Mouse (Mus musculus): ENCODE data around the gene Col16a1. TPM values are rescaled to one million over a fixed set of nuclear protein-coding genes. Genes with fewer than 3 reads are reported as not detected.

The Col16a1 gene
- polyA plus RNA-seq, 2 experiments = 153 to 284 TPM

DNA sequence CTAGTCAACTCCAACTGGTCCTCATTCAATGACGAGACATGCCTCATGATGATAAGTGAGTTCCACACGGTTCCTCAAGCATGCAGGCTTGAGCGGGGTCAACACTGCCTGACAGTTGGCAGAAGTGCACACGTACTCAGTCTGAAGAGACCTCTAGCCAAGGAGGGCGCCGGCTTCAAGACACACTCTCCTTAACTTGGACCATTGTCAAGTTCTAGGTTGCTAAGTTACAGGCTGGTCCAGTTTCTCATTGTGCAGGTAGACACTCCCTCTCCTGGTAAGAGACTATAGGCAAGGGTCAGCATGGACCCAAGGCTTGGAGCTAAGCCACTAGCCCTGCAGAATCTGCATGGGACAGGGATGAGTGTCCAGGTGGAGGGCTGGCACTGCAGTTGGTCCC is 77.5 kb downstream of the Col16a1 start:
- H3K4me3 ChIP-seq (replicated peaks; ENCODE audit: low read length) = no peak overlapping the region
- TF ChIP-seq POLR2A (IDR thresholded peaks at IDR 0.05; ENCODE audit: borderline replicate concordance, extremely low read depth, insufficient read depth, insufficient read length) = no peak
- no peaks in the 10 kb centered on the region for H3K9me3 ChIP-seq (ENCODE audit: control insufficient read depth, low read length)
- 90% methylated on average over 6 of the region's 6 CpGs for WGBS
- H3K9ac ChIP-seq (ENCODE audit: low read depth, low read length, severe bottlenecking) = no peak overlapping the region
- ATAC-seq (ENCODE audit: low FRiP score, low read depth) = no peak
- H3K4me2 ChIP-seq (replicated peaks; ENCODE audit: low read depth, low read length, severe bottlenecking) = no peak overlapping the region
- H3K27ac ChIP-seq (replicated peaks; ENCODE audit: low read depth, low read length) = no peak overlapping the region
- no peaks in the 10 kb centered on the region for H3K27me3 ChIP-seq (ENCODE audit: control insufficient read depth, insufficient read depth, low read length)
- H3K36me3 ChIP-seq (ENCODE audit: control insufficient read depth, insufficient read depth, low read length) = peaks cover 73% of the 10 kb centered on the region
- H3K4me1 ChIP-seq (ENCODE audit: control insufficient read depth, insufficient read depth, low read length) = no peaks in the 10 kb centered on the region
- no peak for DNase-seq (ENCODE audit: low spot score)

DNA sequence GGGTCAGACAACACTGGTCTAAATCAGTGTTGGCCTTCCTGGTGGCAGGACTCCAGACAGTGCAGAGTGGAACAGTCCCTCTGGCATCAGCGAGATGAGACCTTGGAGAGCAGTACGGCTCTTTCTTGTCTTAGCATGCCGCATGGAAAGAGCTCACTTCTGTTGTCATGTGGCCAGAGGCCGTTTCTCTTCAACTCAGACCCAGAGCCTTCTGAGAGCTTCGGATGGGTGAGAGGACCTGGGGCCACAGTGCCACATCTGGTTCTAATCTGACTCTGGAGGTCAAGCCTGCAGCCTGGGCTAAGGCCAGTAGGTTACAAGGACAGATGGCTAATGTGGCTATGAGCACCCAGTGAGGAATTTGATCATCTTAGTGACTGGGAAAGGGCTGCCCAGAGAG is 78.3 kb downstream of the Col16a1 start:
- Histone ChIP-seq H3K36me3 (ENCODE audit: control insufficient read depth, insufficient read depth, low read length) (peaks cover 67% of the 10 kb centered on the region), H3K4me1 (ENCODE audit: control insufficient read depth, insufficient read depth, low read length) (no peaks in the 10 kb centered on the region)
- WGBS = 42% methylated on average over 5 of the region's 5 CpGs

DNA sequence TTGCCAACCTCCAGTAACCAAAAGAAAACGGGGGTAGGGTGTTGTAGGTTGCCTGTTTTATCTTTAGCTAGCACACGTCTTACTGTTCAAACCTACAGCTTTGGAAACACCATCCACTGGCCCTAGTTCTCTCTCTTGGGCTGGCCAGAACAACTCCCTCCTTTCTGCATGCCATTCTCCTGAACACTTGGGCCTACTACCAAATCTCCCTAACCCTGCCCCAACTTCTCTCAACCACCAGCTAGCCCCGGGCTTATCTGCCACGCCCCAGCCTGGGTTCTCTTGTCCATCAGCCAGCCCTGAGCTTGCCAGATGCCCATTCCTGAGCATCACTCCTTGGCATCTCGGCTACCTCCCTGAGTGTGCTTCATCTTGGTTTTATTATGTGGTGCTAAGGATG is 81.3 kb downstream of the Col16a1 start:
- H3K27me3 ChIP-seq (ENCODE audit: control insufficient read depth, insufficient read depth, low read length) = no peaks in the 10 kb centered on the region
- no peaks in the 10 kb centered on the region for H3K9me3 ChIP-seq (ENCODE audit: control insufficient read depth, low read length)
- no peak overlapping the region for H3K27ac ChIP-seq (replicated peaks; ENCODE audit: low read depth, low read length)
- H3K36me3 ChIP-seq (ENCODE audit: control insufficient read depth, insufficient read depth, low read length) = peaks cover 41% of the 10 kb centered on the region
- 87% methylated on average over 5 of the region's 5 CpGs for WGBS
- no peak for DNase-seq (ENCODE audit: low spot score)
- H3K4me1 ChIP-seq (ENCODE audit: control insufficient read depth, insufficient read depth, low read length) = no peaks in the 10 kb centered on the region
- no peak overlapping the region for H3K4me3 ChIP-seq (replicated peaks; ENCODE audit: low read length)
- TF ChIP-seq POLR2A (IDR thresholded peaks at IDR 0.05; ENCODE audit: borderline replicate concordance, extremely low read depth, insufficient read depth, insufficient read length) = no peak
- ATAC-seq (ENCODE audit: low FRiP score, low read depth) = no peak
- H3K4me2 ChIP-seq (replicated peaks; ENCODE audit: low read depth, low read length, severe bottlenecking) = no peak overlapping the region
- no peak overlapping the region for H3K9ac ChIP-seq (ENCODE audit: low read depth, low read length, severe bottlenecking)

More for the DNA sequence above, 78.3 kb downstream of the Col16a1 start:
- H3K27ac ChIP-seq (replicated peaks; ENCODE audit: low read depth, low read length) = no peak overlapping the region
- ATAC-seq (ENCODE audit: low FRiP score, low read depth) (no peak), DNase-seq (ENCODE audit: low spot score) (no peak)
- no peak for TF ChIP-seq POLR2A (IDR thresholded peaks at IDR 0.05; ENCODE audit: borderline replicate concordance, extremely low read depth, insufficient read depth, insufficient read length)
- H3K4me2 ChIP-seq (replicated peaks; ENCODE audit: low read depth, low read length, severe bottlenecking) = no peak overlapping the region
- H3K27me3 ChIP-seq (ENCODE audit: control insufficient read depth, insufficient read depth, low read length) = no peaks in the 10 kb centered on the region
- no peak overlapping the region for H3K4me3 ChIP-seq (replicated peaks; ENCODE audit: low read length)
- no peaks in the 10 kb centered on the region for H3K9me3 ChIP-seq (ENCODE audit: control insufficient read depth, low read length)
- no peak overlapping the region for H3K9ac ChIP-seq (ENCODE audit: low read depth, low read length, severe bottlenecking)

DNA sequence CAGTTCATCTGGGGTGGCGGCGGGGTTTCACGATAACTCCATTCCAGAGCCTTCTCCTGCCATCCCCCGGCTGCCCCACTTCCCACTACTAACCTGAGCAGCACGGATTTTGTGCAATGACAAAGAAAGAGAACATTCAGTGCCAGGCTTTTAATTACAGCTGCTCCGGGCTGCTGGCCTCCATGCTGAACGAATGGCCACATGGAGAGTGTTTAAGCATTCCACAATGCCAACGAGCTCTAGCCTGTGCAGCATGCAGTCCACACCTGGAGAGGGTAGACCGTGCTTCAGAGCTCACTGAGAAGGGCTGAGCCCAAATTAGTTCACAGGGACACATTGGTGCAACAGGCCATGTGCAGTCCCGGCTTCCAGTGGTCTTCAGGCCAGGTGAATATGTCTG is 82.4 kb downstream of the Col16a1 start:
- 64% methylated on average over 10 of the region's 10 CpGs for WGBS
- no peak for TF ChIP-seq POLR2A (IDR thresholded peaks at IDR 0.05; ENCODE audit: borderline replicate concordance, extremely low read depth, insufficient read depth, insufficient read length)

GRCm38 (mm10) chr4:130130641-130131350 is 83.2 kb downstream of the Col16a1 start:
- 57% methylated on average over 13 of the region's 13 CpGs for WGBS
- ATAC-seq (ENCODE audit: low FRiP score, low read depth) (no peak), DNase-seq (ENCODE audit: low spot score) (no peak)
- Histone ChIP-seq H3K9ac (ENCODE audit: low read depth, low read length, severe bottlenecking) (no peak overlapping the region), H3K9me3 (ENCODE audit: control insufficient read depth, low read length) (no peaks in the 10 kb centered on the region), H3K27me3 (ENCODE audit: control insufficient read depth, insufficient read depth, low read length) (no peaks in the 10 kb centered on the region), H3K4me1 (ENCODE audit: control insufficient read depth, insufficient read depth, low read length) (no peaks in the 10 kb centered on the region), H3K4me3 (replicated peaks; ENCODE audit: low read length) (no peak overlapping the region), H3K4me2 (replicated peaks; ENCODE audit: low read depth, low read length, severe bottlenecking) (no peak overlapping the region), H3K36me3 (ENCODE audit: control insufficient read depth, insufficient read depth, low read length) (peaks cover 22% of the 10 kb centered on the region), H3K27ac (replicated peaks; ENCODE audit: low read depth, low read length) (no peak overlapping the region)
- TF ChIP-seq POLR2A (IDR thresholded peaks at IDR 0.05; ENCODE audit: borderline replicate concordance, extremely low read depth, insufficient read depth, insufficient read length) = no peak

More for the DNA sequence above, 82.4 kb downstream of the Col16a1 start:
- H3K4me2 ChIP-seq (replicated peaks; ENCODE audit: low read depth, low read length, severe bottlenecking) = no peak overlapping the region
- no peak for DNase-seq (ENCODE audit: low spot score)
- ATAC-seq (ENCODE audit: low FRiP score, low read depth) = no peak
- no peak overlapping the region for H3K4me3 ChIP-seq (replicated peaks; ENCODE audit: low read length)
- no peaks in the 10 kb centered on the region for H3K4me1 ChIP-seq (ENCODE audit: control insufficient read depth, insufficient read depth, low read length)
- H3K27ac ChIP-seq (replicated peaks; ENCODE audit: low read depth, low read length) = no peak overlapping the region
- H3K27me3 ChIP-seq (ENCODE audit: control insufficient read depth, insufficient read depth, low read length) = no peaks in the 10 kb centered on the region
- no peak overlapping the region for H3K9ac ChIP-seq (ENCODE audit: low read depth, low read length, severe bottlenecking)
- H3K36me3 ChIP-seq (ENCODE audit: control insufficient read depth, insufficient read depth, low read length) = peaks cover 30% of the 10 kb centered on the region
- no peaks in the 10 kb centered on the region for H3K9me3 ChIP-seq (ENCODE audit: control insufficient read depth, low read length)

All from limb, embryonic 14.5 days (tissue).